Mouse (Mus musculus): ENCODE measurements around the gene Gm8068.
"Not testable (repeated sequence)": the region's sequence is repeated elsewhere in the genome, so short reads cannot be mapped to it uniquely, and the experiment has no call there.

Gene Gm8068

DNA sequence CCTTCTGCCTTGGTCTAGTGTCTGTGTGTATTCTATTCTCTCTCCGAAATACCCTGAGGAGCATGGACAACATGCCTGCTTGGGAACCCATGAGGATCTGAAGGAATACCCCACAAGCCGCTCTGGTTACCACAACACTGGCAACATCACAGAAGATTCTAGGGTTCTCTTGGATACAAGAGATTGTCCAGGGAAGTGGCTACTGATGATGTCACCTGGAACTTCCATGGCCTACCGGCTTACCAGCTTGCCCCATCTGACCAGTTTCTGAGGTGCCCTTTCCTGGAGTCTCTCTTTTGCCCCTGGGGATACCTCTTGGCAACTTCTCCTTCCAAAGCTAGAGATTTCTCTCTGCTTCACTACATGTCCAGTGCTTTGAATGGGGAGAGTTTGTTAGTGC lies at the start of gene Gm8068:
Gene Gm8068, minus strand, starts transcription at position 101 of the 400 bp plus-strand sequence.
- DNase-seq = not testable (repeated sequence)

DNA sequence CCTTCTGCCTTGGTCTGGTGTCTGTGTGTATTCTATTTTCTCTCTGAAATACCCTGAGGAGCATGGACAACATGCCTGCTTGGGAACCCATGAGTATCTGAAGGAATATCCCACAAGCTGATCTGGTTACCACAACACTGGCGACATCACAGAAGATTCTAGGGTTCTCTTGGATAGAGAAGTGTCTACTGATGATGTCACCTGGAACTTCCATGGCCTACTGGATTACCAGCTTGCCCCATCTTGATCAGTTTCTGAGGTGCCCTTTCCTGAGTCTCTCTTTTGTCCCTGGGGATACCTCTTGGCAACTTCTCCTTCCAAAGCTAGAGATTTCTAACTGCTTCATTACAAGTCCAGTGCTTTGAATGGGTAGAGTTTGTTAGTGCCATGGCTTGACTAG lies 48.8 kb upstream of the Gm8068 start, which contains the start of gene Gm7929:
Gene Gm7929, minus strand, starts transcription at position 101 of the 400 bp plus-strand sequence.
- not testable (repeated sequence) for DNase-seq

DNA sequence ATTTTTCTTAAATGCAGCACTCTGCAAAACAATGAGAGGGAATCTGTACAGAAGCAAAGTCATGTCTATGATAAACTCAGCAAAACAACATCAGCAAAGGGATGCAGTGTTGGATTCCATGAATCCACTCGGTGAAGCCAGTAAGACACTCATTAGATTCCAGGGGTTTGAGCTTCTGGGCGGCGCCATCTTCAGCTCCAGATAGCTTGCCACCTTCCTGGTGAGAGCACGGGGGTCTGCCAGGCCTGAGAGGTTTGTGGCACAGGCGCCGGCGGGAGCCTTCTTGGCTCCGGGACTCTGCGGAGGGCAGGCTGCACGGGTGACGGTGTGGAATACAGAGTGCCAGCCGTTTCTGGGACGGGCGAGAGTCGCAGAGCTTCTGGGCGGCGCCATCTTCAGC lies 21.8 kb upstream of the Gm8068 start:
- not testable (repeated sequence) for DNase-seq

DNA sequence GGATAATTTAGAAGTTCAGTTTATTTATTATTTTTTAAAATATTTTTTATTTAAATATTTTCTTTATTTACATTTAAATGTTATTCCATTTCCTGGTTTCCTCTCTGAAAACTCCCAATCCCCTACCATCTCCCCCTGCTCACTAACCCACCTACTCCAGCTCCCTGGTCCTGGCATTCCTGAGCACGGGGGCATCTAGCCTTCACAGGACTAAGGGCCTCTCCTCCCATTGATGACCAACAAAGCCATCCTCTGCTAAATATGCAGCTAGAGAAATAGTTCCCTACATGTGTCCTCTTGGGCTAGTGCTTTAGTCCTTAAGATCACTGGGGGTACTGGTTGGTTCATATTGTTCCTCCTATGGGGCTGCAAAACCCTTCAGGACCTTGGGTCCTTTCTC lies 15.5 kb upstream of the Gm8068 start:
- DNase-seq = not testable (repeated sequence)

DNA sequence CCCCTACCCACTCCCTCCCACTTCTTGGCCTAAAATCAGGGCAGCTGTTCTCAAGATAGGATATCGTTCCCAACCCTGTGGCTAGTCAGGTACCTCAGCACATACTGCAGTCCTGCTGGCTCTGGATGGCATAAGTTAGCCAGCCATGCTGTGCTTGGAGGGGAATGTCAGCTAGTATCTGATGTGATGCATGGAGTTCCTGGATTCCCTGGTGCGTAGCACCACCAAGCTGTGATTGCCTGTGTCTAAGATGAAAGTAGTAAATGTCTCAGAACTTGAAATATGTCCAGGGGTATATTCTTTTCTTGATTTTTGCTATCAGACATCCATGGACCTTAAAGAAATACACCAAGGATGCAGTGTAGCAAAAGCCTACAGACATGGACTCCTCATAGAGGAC lies 53.5 kb downstream of the Gm8068 start:
- peak in 1 of 2 experiments; percentile 3 for DNase-seq
